ENCODE assay signal across 12 mouse cellular contexts in genomic region chr1:40033743-40034420, GRCm38 (mm10). TPM values are rescaled to one million over a fixed set of nuclear protein-coding genes. Genes with fewer than 3 reads are reported as not detected.
DNase-seq lines count a peak whose midpoint lies in the region; ATAC-seq and TF ChIP-seq lines count a peak whose summit lies in the region.
"Had no signal": no experiment of that assay in that cellular context is flagged by ENCODE, and none has a peak within 500 bp of the region (broad histone marks: within the 10 kb centered on the region; RNA-seq: fewer than 3 reads in every experiment).

No protein-coding gene starts in this region.

- TF ChIP-seq CTCF in forebrain, postnatal 0 days (IDR thresholded peaks at IDR 0.05; ENCODE audit: low read depth): no peak
- no peak for TF ChIP-seq CTCF in lung, postnatal 0 days (IDR thresholded peaks at IDR 0.05)

- 60% methylated on average over 12 of the region's 12 CpGs for WGBS in forebrain, postnatal 0 days
- WGBS in forebrain, embryonic 15.5 days: 65% methylated on average over 12 of the region's 12 CpGs
- 68% methylated on average over 12 of the region's 12 CpGs for WGBS in lung, postnatal 0 days
- 47% methylated on average over 12 of the region's 12 CpGs for WGBS in embryonic facial prominence, embryonic 14.5 days
- WGBS in liver, embryonic 11.5 days: 77% methylated on average over 12 of the region's 12 CpGs
- WGBS in forebrain, embryonic 11.5 days: 76% methylated on average over 12 of the region's 12 CpGs

- H3K9me3 ChIP-seq in forebrain, postnatal 0 days (ENCODE audit: low read length): no peaks in the 10 kb centered on the region
- no peaks in the 10 kb centered on the region for H3K9me3 ChIP-seq in forebrain, embryonic 15.5 days
- no peaks in the 10 kb centered on the region for H3K9me3 ChIP-seq in lung, postnatal 0 days (ENCODE audit: low read length)
- no peaks in the 10 kb centered on the region for H3K9me3 ChIP-seq in embryonic facial prominence, embryonic 14.5 days (ENCODE audit: control insufficient read depth, low read length)
- no peaks in the 10 kb centered on the region for H3K9me3 ChIP-seq in liver, embryonic 11.5 days (ENCODE audit: control insufficient read depth, low read length)
- no peaks in the 10 kb centered on the region for H3K9me3 ChIP-seq in forebrain, embryonic 11.5 days (ENCODE audit: control insufficient read depth, low read length)
- H3K9me3 ChIP-seq: forebrain, embryonic 10.5 days had no signal

- H3K4me3 ChIP-seq in forebrain, postnatal 0 days (ENCODE audit: low read depth, low read length): no peak overlapping the region
- no peak overlapping the region for H3K4me3 ChIP-seq in forebrain, embryonic 15.5 days
- H3K4me3 ChIP-seq in lung, postnatal 0 days (ENCODE audit: low read depth, low read length): no peak overlapping the region
- no peak overlapping the region for H3K4me3 ChIP-seq in embryonic facial prominence, embryonic 14.5 days (ENCODE audit: low read depth, low read length)
- H3K4me3 ChIP-seq in liver, embryonic 11.5 days (ENCODE audit: low read depth, low read length): no peak overlapping the region
- H3K4me3 ChIP-seq in forebrain, embryonic 11.5 days (ENCODE audit: low read depth, low read length): no peak overlapping the region
- H3K4me3 ChIP-seq: forebrain, embryonic 10.5 days had no signal

- H3K9ac ChIP-seq in forebrain, postnatal 0 days: no peak overlapping the region
- H3K9ac ChIP-seq in forebrain, embryonic 15.5 days (replicated peaks): no peak overlapping the region
- H3K9ac ChIP-seq in lung, postnatal 0 days (replicated peaks; ENCODE audit: low read depth): no peak overlapping the region
- no peak overlapping the region for H3K9ac ChIP-seq in embryonic facial prominence, embryonic 14.5 days (ENCODE audit: low read depth, low read length)
- H3K9ac ChIP-seq in liver, embryonic 11.5 days (ENCODE audit: low read depth, low read length): no peak overlapping the region
- H3K9ac ChIP-seq in forebrain, embryonic 11.5 days (ENCODE audit: low read length): no peak overlapping the region

- no peak overlapping the region for H3K27ac ChIP-seq in forebrain, postnatal 0 days (ENCODE audit: low read depth, low read length)
- no peak overlapping the region for H3K27ac ChIP-seq in forebrain, embryonic 15.5 days (replicated peaks)
- no peak overlapping the region for H3K27ac ChIP-seq in lung, postnatal 0 days (ENCODE audit: low read length)
- H3K27ac ChIP-seq in embryonic facial prominence, embryonic 14.5 days (replicated peaks; ENCODE audit: low read depth, low read length): no peak overlapping the region
- H3K27ac ChIP-seq in liver, embryonic 11.5 days (ENCODE audit: low read depth, low read length): no peak overlapping the region
- H3K27ac ChIP-seq in forebrain, embryonic 11.5 days (ENCODE audit: low read depth, low read length): no peak overlapping the region
- H3K27ac ChIP-seq: forebrain, embryonic 10.5 days had no signal

- ATAC-seq in forebrain, postnatal 0 days: peak; percentile 36; the same call in 1 of the 2 replicates
- no peak for ATAC-seq in forebrain, embryonic 15.5 days (replicated peaks)
- peak; percentile 32; the same call in 1 of the 2 replicates for ATAC-seq in lung, postnatal 0 days
- peak; percentile 56; the same call in 1 of the 2 replicates for ATAC-seq in embryonic facial prominence, embryonic 14.5 days (ENCODE audit: low read depth)
- no peak for ATAC-seq in liver, embryonic 11.5 days (replicated peaks; ENCODE audit: low FRiP score)
- ATAC-seq in forebrain, embryonic 11.5 days (replicated peaks; ENCODE audit: low FRiP score): no peak

- H3K27me3 ChIP-seq in forebrain, postnatal 0 days (ENCODE audit: insufficient read depth, low read length): no peaks in the 10 kb centered on the region
- no peaks in the 10 kb centered on the region for H3K27me3 ChIP-seq in forebrain, embryonic 15.5 days
- H3K27me3 ChIP-seq in lung, postnatal 0 days (replicated peaks; ENCODE audit: insufficient read depth, low read length): no peaks in the 10 kb centered on the region
- no peaks in the 10 kb centered on the region for H3K27me3 ChIP-seq in embryonic facial prominence, embryonic 14.5 days (replicated peaks; ENCODE audit: control insufficient read depth, insufficient read depth, low read length)
- no peaks in the 10 kb centered on the region for H3K27me3 ChIP-seq in liver, embryonic 11.5 days (replicated peaks; ENCODE audit: control insufficient read depth, insufficient read depth, low read length)
- no peaks in the 10 kb centered on the region for H3K27me3 ChIP-seq in forebrain, embryonic 11.5 days (ENCODE audit: control insufficient read depth, insufficient read depth, low read length)

- no peaks in the 10 kb centered on the region for H3K4me1 ChIP-seq in forebrain, postnatal 0 days (ENCODE audit: insufficient read depth)
- H3K4me1 ChIP-seq in forebrain, embryonic 15.5 days: no peaks in the 10 kb centered on the region
- H3K4me1 ChIP-seq in lung, postnatal 0 days (ENCODE audit: insufficient read depth, low read depth, low read length): no peaks in the 10 kb centered on the region
- no peaks in the 10 kb centered on the region for H3K4me1 ChIP-seq in embryonic facial prominence, embryonic 14.5 days (ENCODE audit: control insufficient read depth, insufficient read depth, low read length)
- no peaks in the 10 kb centered on the region for H3K4me1 ChIP-seq in liver, embryonic 11.5 days (replicated peaks; ENCODE audit: control insufficient read depth, insufficient read depth, low read length)
- H3K4me1 ChIP-seq in forebrain, embryonic 11.5 days (replicated peaks; ENCODE audit: control insufficient read depth, insufficient read depth, low read length): no peaks in the 10 kb centered on the region
- H3K4me1 ChIP-seq: forebrain, embryonic 10.5 days had no signal

- no peak overlapping the region for H3K4me2 ChIP-seq in forebrain, postnatal 0 days (ENCODE audit: low read depth)
- H3K4me2 ChIP-seq in forebrain, embryonic 15.5 days (replicated peaks): no peak overlapping the region
- H3K4me2 ChIP-seq in lung, postnatal 0 days (replicated peaks; ENCODE audit: low read depth, low read length): no peak overlapping the region
- H3K4me2 ChIP-seq in embryonic facial prominence, embryonic 14.5 days (ENCODE audit: low read depth, low read length): no peak overlapping the region
- H3K4me2 ChIP-seq in liver, embryonic 11.5 days: no peak overlapping the region
- H3K4me2 ChIP-seq in forebrain, embryonic 11.5 days (ENCODE audit: low read depth, low read length, severe bottlenecking): no peak overlapping the region

- no peak for DNase-seq in forebrain, postnatal 0 days
- no peak for DNase-seq in lung, postnatal 0 days (ENCODE audit: low spot score)
- no peak for DNase-seq in lung, postnatal 36 days
- DNase-seq in embryonic facial prominence, embryonic 14.5 days (ENCODE audit: low spot score): peak; percentile 62
- DNase-seq in mesoderm, embryonic 11.5 days (ENCODE audit: low read depth, low spot score): peak; percentile 23
- DNase-seq in liver, embryonic 11.5 days (ENCODE audit: low spot score): no peak
- no peak for DNase-seq in forebrain, embryonic 11.5 days (ENCODE audit: low spot score)
- DNase-seq: kidney, adult 18-20 months; spleen, adult 18-20 months had no signal

- TF ChIP-seq EP300 in lung, postnatal 0 days (IDR thresholded peaks at IDR 0.05): no peak

- peaks cover 4% of the 10 kb centered on the region; the same call in 1 of the 2 replicates for H3K36me3 ChIP-seq in forebrain, postnatal 0 days (ENCODE audit: insufficient read depth)
- H3K36me3 ChIP-seq in forebrain, embryonic 15.5 days: peaks cover 6% of the 10 kb centered on the region; the same call in 1 of the 2 replicates
- H3K36me3 ChIP-seq in lung, postnatal 0 days (ENCODE audit: insufficient read depth, low read length): no peaks in the 10 kb centered on the region
- 0 out of 2 replicates have a peak, but pooled peaks cover 3% of the 10 kb centered on the region for H3K36me3 ChIP-seq in embryonic facial prominence, embryonic 14.5 days (ENCODE audit: control insufficient read depth, insufficient read depth, low read length)
- no peaks in the 10 kb centered on the region for H3K36me3 ChIP-seq in liver, embryonic 11.5 days (ENCODE audit: control insufficient read depth, insufficient read depth, low read length)
- H3K36me3 ChIP-seq in forebrain, embryonic 11.5 days (ENCODE audit: control insufficient read depth, insufficient read depth, low read length): no peaks in the 10 kb centered on the region
- H3K36me3 ChIP-seq: forebrain, embryonic 10.5 days had no signal

RNA-seq across cellular contexts. Expression of gene Il1r2, which starts 40.0 kb away (rescaled TPM):
- total RNA-seq in forebrain, postnatal 0 days (2014; rRNA removed): 1.3 TPM in 1 of 2 replicates, not detected in the other
- polyA plus RNA-seq in forebrain, postnatal 0 days (2015; fragmentation: Nextera tagmentation; extraction: Ambion mirVana): 0.70 and 0.79 TPM in 2 replicates
- polyA plus RNA-seq in forebrain, embryonic 15.5 days (2015; fragmentation: Nextera tagmentation; extraction: Ambion mirVana): 0.56 and 0.57 TPM in 2 replicates
- 1.8 and 3.9 TPM in 2 replicates for polyA plus RNA-seq in lung, postnatal 0 days (2015; fragmentation: Nextera tagmentation; extraction: Ambion mirVana)
- 0.54 and 0.81 TPM in 2 replicates for polyA plus RNA-seq in embryonic facial prominence, embryonic 14.5 days (2014; fragmentation: Nextera tagmentation; extraction: Ambion mirVana)
- polyA plus RNA-seq in liver, embryonic 11.5 days (2014; fragmentation: Nextera tagmentation; extraction: Ambion mirVana): 0.38 and 0.53 TPM in 2 replicates
- polyA plus RNA-seq in forebrain, embryonic 11.5 days (2014; fragmentation: Nextera tagmentation; extraction: Ambion mirVana): 0.25 and 0.48 TPM in 2 replicates
- polyA plus RNA-seq: testis, adult 2 months had no signal

Comparison
In these comparisons a context has a peak if more than half of its experiments do, and no peak if none do; other contexts are left out.
1. ATAC-seq: peak in forebrain, postnatal 0 days (single experiment), lung, postnatal 0 days (single experiment) and embryonic facial prominence, embryonic 14.5 days (single experiment); none in forebrain, embryonic 15.5 days (single experiment), liver, embryonic 11.5 days (single experiment) and forebrain, embryonic 11.5 days (single experiment).
2. DNase-seq: peak in embryonic facial prominence, embryonic 14.5 days (single experiment) and mesoderm, embryonic 11.5 days (single experiment); none in forebrain, postnatal 0 days (single experiment), lung, postnatal 0 days (single experiment), lung, postnatal 36 days (single experiment), liver, embryonic 11.5 days (single experiment) and forebrain, embryonic 11.5 days (single experiment).